Mouse (Mus musculus) lung, postnatal 0 days (tissue): Measurements from ENCODE around the gene Fam131b. TPM values are rescaled to one million over a fixed set of nuclear protein-coding genes. Genes with fewer than 3 reads are reported as not detected.

ENCODE experiments used
- ATAC-seq: fragments of 200-750 bp; cut with Nextera tagmentation; 2 replicates; pipeline ENCODE4 v1.8.0; 2017; ENCODE audit warnings: moderate library complexity
- DNase-seq: peaks from one replicate; pipeline ENCODE4 v3.0.0-alpha.2; 2016; ENCODE audit warnings: low spot score
- H3K27ac ChIP-seq: fragments of 300-500 bp; sonication (generic); 2 replicates; pipeline ENCODE4 v1.5.1; 2014; ENCODE audit warnings: antibody characterized with exemption, mild to moderate bottlenecking, low read length, mixed read lengths
- H3K27me3 ChIP-seq: fragments of 300-500 bp; sonication (generic); replicated peaks from 2 replicates; pipeline ENCODE4 v1.6.1; 2014; ENCODE audit warnings: low read length, mixed read lengths; ENCODE audit not compliant: insufficient read depth
- H3K36me3 ChIP-seq: fragments of 300-500 bp; sonication (generic); 2 replicates; pipeline ENCODE4 v1.6.1; 2014; ENCODE audit warnings: low read length, mixed read lengths; ENCODE audit not compliant: insufficient read depth
- H3K4me1 ChIP-seq: fragments of 300-500 bp; sonication (generic); 2 replicates; pipeline ENCODE4 v1.6.1; 2014; ENCODE audit warnings: antibody characterized with exemption, low read depth, low read length, mixed read lengths; ENCODE audit not compliant: insufficient read depth
- H3K4me2 ChIP-seq: fragments of 300-500 bp; sonication (generic); replicated peaks from 2 replicates; pipeline ENCODE4 v1.6.1; 2014; ENCODE audit warnings: low read depth, mild to moderate bottlenecking, low read length, moderate library complexity, mixed read lengths
- H3K4me3 ChIP-seq: fragments of 300-500 bp; sonication (generic); 2 replicates; pipeline ENCODE4 v1.5.1; 2014; ENCODE audit warnings: low read depth, low read length
- H3K9ac ChIP-seq: fragments of 300-500 bp; sonication (generic); replicated peaks from 2 replicates; pipeline ENCODE4 v1.6.1; 2014; ENCODE audit warnings: low read depth, mild to moderate bottlenecking
- H3K9me3 ChIP-seq: fragments of 300-500 bp; sonication (generic); 2 replicates; pipeline ENCODE4 v1.6.1; 2016; ENCODE audit warnings: low read length, mixed read lengths
- CTCF ChIP-seq: IDR thresholded peaks from 2 replicates; pipeline ENCODE4 v1.5.1; 2016; ENCODE audit warnings: antibody characterized with exemption, mild to moderate bottlenecking
- EP300 ChIP-seq: IDR thresholded peaks from 2 replicates; pipeline ENCODE4 v1.6.1; 2016; ENCODE audit warnings: antibody characterized with exemption, mild to moderate bottlenecking, control low read depth
- WGBS: fragments of 180-500 bp; shearing (Covaris S2); extraction: QIAGEN DNeasy Blood & Tissue Kit; methylation state at CpG from one replicate; pipeline ENCODE4 v1.1.7; 2014; 5-methylcytosine and 5-hydroxymethylcytosine counted together
- polyA plus RNA-seq: library from polyadenylated mRNA; unstranded; fragments of >200 nt; fragmentation: Nextera tagmentation; extraction: Ambion mirVana; gene quantifications from 2 replicates; pipeline ENCODE4 v1.2.1, GENCODE M21; 2015

Gene Fam131b
- polyA plus RNA-seq, 1 experiment from 2014 or later, result not detected

DNA sequence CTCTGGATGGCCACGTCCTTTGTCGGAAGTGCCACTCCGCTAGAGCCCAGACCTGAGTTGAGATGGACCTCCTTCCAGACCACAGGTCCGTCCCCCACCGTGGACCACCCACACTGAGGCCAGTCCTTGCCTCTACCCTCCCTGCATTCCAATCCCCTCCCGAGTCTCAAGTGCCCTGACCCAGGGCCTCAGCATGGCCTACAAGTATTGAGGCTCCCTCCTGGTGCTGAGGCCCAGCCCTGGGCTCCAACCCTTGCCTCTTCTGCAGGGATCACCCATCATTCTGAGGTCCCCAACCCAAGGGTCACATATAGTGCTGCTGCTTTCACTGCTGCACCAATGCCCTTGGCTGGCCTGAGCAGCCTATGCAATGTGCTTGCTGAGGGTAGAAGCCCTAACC is 33.5 kb upstream of the Fam131b start:
- H3K4me1 ChIP-seq, result peaks cover 13% of the 10 kb centered on the region
- no peaks in the 10 kb centered on the region for H3K9me3 ChIP-seq
- H3K27me3 ChIP-seq, result no peaks in the 10 kb centered on the region
- peaks cover 46% of the 10 kb centered on the region for H3K36me3 ChIP-seq
- DNase-seq (no peak), ATAC-seq (no peak)
- H3K4me3 ChIP-seq, result no peak overlapping the region
- no peak overlapping the region for H3K9ac ChIP-seq
- 40% methylated on average over 6 of the region's 6 CpGs for WGBS
- no peak overlapping the region for H3K4me2 ChIP-seq
- no peak overlapping the region for H3K27ac ChIP-seq
- TF ChIP-seq EP300 (no peak), CTCF (no peak)

DNA sequence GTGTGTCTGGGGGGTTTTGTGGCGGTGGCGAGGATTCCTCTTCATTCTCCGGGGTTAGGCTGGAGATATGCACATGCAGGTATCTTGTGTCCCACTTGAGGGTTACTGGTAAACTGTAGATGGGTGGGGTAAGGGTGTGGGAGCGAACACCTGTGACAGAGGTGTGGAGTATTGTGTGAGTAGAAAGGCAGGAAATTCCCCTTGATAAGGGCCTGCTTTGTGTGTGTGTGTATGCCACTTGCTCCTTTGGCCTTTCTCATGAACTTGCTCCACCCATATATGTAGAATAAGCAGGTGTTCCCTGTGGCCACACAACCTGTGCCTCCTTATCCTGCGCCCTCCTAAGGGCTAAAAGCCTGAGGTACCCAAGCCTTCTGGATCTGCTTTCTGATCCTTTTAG is 32.5 kb upstream of the Fam131b start:
- DNase-seq (no peak), ATAC-seq (no peak)
- Histone ChIP-seq H3K9me3 (no peaks in the 10 kb centered on the region), H3K36me3 (peaks cover 46% of the 10 kb centered on the region), H3K4me2 (0 out of 2 replicates have a peak overlapping the region, but pooled peaks have one; percentile 3), H3K4me1 (peaks cover 19% of the 10 kb centered on the region), H3K9ac (no peak overlapping the region), H3K4me3 (no peak overlapping the region), H3K27me3 (no peaks in the 10 kb centered on the region), H3K27ac (peak overlapping the region; percentile 38; the same call in 1 of the 2 replicates)
- WGBS, result 69% methylated on average over 5 of the region's 5 CpGs
- TF ChIP-seq CTCF, result no peak
- TF ChIP-seq EP300, result no peak

DNA sequence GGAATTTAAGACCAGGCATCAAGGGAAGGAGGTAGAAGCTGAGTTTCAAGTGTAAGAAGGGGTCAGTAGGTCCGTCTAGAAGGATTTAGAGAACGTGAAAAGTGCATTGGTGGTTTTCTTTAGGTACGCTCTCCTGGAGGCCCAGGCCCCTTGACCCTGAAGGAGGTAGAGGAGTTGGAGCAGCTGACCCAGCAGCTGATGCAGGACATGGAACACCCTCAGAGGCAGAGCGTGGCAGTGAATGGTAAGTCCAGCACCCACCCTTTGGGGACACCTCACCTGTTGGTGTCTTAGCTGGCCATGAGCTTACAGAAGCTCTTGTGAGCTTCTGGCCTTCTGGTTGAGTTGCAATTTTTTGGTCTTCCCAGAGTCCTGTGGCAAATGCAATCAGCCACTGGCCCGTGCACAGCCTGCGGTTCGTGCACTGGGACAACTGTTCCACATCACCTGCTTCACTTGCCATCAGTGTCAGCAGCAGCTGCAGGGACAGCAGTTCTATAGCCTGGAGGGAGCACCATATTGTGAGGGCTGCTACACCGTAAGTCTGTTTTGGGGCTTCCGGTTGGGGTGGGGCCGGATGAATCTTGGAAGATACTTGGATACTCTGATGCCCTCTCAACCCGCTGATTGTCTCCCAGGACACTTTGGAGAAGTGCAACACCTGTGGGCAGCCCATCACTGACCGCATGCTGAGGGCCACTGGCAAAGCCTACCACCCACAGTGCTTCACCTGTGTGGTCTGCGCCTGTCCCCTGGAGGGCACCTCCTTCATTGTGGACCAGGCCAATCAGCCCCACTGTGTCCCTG is 31.6 kb upstream of the Fam131b start:
- peaks cover 46% of the 10 kb centered on the region for H3K36me3 ChIP-seq
- H3K9me3 ChIP-seq, result no peaks in the 10 kb centered on the region
- no peak overlapping the region for H3K9ac ChIP-seq
- DNase-seq (no peak), ATAC-seq (no peak)
- H3K4me1 ChIP-seq, result peaks cover 27% of the 10 kb centered on the region
- no peak overlapping the region for H3K4me2 ChIP-seq
- no peaks in the 10 kb centered on the region for H3K27me3 ChIP-seq
- no peak overlapping the region for H3K27ac ChIP-seq
- TF ChIP-seq CTCF, result no peak
- no peak for TF ChIP-seq EP300
- WGBS, result 90% methylated on average over 13 of the region's 13 CpGs
- H3K4me3 ChIP-seq, result no peak overlapping the region

DNA sequence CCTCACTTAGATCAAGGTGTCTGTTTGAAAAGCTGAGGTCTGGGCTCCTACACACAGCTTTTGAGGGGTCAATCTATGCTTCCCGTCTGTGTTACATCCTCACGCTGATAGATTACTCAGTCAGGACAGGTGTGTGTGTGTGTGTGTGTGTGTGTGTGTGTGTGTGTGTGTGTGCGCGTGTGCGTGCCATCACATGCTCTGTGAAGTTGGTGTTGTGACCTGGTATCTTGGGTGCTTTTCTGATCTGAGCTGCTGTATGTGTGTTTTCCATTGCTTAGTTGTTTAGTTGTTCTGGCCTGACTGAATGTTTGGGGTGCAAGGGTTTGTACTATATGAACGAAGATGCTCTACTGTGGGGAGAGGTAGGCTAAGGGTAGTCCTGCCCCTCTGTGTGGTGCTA is 30.9 kb upstream of the Fam131b start:
- Histone ChIP-seq H3K27ac (no peak overlapping the region), H3K4me2 (peak overlapping the region; percentile 84)
- TF ChIP-seq CTCF (no peak), EP300 (no peak)

DNA sequence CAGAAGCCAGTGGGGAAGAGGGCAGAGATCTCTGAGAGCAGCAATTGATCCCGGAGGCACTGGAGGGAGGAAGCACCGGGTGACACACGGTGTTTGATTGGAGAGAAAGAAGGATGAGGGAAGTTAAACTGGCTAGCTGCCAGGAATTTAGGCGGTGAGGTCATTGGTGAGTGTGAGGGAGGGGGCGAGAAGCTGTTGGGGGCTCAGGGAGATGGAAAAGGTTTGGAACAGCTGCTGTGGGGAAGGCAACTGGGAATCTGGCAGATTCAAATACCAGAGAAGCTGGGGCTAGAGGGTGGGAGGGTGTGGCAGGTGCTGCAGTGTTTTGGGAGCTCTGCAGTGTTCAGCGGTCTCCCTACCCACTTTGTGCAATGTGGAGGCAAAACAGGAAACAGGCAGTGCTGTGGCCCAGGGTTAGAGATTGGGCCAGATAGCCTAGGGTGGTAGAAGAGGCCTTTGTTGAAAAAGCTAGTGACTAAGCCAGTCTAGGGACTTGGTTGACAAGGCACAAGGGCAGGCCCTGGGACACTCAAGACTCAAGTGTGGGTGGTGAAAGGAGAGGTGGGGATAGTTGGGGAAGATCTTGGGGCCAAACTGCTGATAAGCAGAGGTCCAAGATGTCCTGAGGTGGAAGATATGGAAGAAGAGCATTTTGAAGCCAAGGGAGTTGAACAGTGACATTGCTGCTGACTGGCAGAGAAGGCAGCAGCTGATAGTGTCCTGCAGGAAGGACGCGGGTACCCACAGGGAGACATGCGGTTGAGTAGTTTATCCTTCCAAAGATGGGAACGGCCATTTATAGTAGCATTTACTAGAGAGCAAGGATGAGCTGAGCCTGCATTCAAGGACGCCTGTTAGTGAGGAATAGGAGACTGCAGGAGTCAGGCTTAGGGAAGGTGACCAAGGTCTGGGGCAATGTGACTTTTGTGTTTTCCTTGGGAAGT is 29.9 kb upstream of the Fam131b start:
- peak overlapping the region; percentile 84 for H3K4me2 ChIP-seq
- no peak for ATAC-seq
- no peaks in the 10 kb centered on the region for H3K27me3 ChIP-seq
- DNase-seq, result peak; percentile 69
- H3K9ac ChIP-seq, result no peak overlapping the region; the same call in 1 of the 2 replicates
- peaks cover 40% of the 10 kb centered on the region for H3K36me3 ChIP-seq
- H3K27ac ChIP-seq, result 0 out of 2 replicates have a peak overlapping the region, but pooled peaks have one; percentile 58
- 37% methylated on average over 11 of the region's 11 CpGs for WGBS
- peak overlapping the region; percentile 99 for H3K4me3 ChIP-seq
- TF ChIP-seq CTCF (no peak), EP300 (0 out of 2 replicates have a peak, but pooled peaks have one; percentile 37)
- H3K4me1 ChIP-seq, result peaks cover 31% of the 10 kb centered on the region
- no peaks in the 10 kb centered on the region for H3K9me3 ChIP-seq

More for the DNA sequence above, 30.9 kb upstream of the Fam131b start:
- H3K9ac ChIP-seq, result no peak overlapping the region
- DNase-seq, result no peak
- WGBS, result 89% methylated on average over 6 of the region's 6 CpGs
- H3K4me1 ChIP-seq, result peaks cover 31% of the 10 kb centered on the region
- H3K36me3 ChIP-seq, result peaks cover 46% of the 10 kb centered on the region
- ATAC-seq, result no peak
- H3K27me3 ChIP-seq, result no peaks in the 10 kb centered on the region
- H3K9me3 ChIP-seq, result no peaks in the 10 kb centered on the region
- H3K4me3 ChIP-seq, result no peak overlapping the region

DNA sequence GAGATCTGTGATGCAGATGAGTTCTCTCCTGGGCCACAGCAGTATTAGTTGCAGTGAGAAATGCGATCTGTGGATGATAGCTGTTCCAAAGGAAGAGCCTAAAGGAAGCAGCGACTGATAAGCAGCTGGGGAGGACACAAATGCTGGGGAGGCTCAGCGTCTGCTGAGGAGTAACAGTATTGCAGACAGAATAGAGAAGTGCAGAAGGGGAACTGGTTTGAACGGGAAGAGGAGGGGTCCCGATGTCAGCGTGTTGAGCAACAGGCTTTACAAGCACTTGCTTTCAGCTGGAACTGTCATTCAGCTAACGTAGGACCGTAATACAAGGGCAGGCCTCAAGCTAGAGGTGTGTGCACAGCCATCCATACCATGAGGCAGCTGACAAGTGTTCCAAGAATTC is 28.7 kb upstream of the Fam131b start:
- Histone ChIP-seq H3K27me3 (no peaks in the 10 kb centered on the region), H3K9me3 (no peaks in the 10 kb centered on the region), H3K4me3 (peak overlapping the region; percentile 99), H3K4me2 (peak overlapping the region; percentile 84), H3K4me1 (peaks cover 31% of the 10 kb centered on the region), H3K27ac (peak overlapping the region; percentile 58), H3K36me3 (peaks cover 32% of the 10 kb centered on the region), H3K9ac (no peak overlapping the region)
- peak; percentile 66 for DNase-seq
- WGBS, result 32% methylated on average over 8 of the region's 8 CpGs
- ATAC-seq, result no peak
- TF ChIP-seq EP300 (no peak), CTCF (no peak)
